Mouse (Mus musculus) E14TG2a.4 (cell line): ENCODE measurements around the gene Lpin1.
A peak's percentile ranks its signal among the peaks of the same experiment; 100 is the strongest.

ENCODE experiments used
- CTCF ChIP-seq: conservative IDR thresholded peaks from 2 replicates; pipeline ENCODE4 v1.5.1; 2014; ENCODE audit warnings: low read length
- NANOG ChIP-seq: IDR thresholded peaks from 2 replicates; pipeline ENCODE4 v1.6.1; 2014; ENCODE audit warnings: borderline replicate concordance, low read length, mixed read lengths
- POU5F1 ChIP-seq: IDR thresholded peaks from 2 replicates; pipeline ENCODE4 v1.6.1; 2014; ENCODE audit warnings: low read length, borderline replicate concordance

- TF ChIP-seq CTCF (peak; percentile 81), NANOG (no peak), POU5F1 (no peak)
These were observed 23.5 kb upstream of the Lpin1 start for GRCm38 (mm10) chr12:16634075-16634813.
